Mouse (Mus musculus) E14TG2a.4 (cell line): Measurements from ENCODE around the gene Hap1.
"Not testable (repeated sequence)": the region's sequence is repeated elsewhere in the genome, so short reads cannot be mapped to it uniquely, and the experiment has no call there.

Experiments
- H3K27me3 ChIP-seq: 2 replicates; pipeline ENCODE4 v1.6.1; 2014; ENCODE audit warnings: low read length, control low read depth; ENCODE audit not compliant: insufficient read depth
- H3K36me3 ChIP-seq: 2 replicates; pipeline ENCODE4 v1.6.1; 2014; ENCODE audit warnings: low read length, control low read depth; ENCODE audit not compliant: insufficient read depth
- H3K4me1 ChIP-seq: replicated peaks from 2 replicates; pipeline ENCODE4 v1.6.1; 2014; ENCODE audit warnings: low read depth, low read length, control low read depth
- H3K4me3 ChIP-seq: replicated peaks from 2 replicates; pipeline ENCODE4 v1.5.1; 2014; ENCODE audit warnings: mild to moderate bottlenecking, low read length
- H3K9me3 ChIP-seq: 2 replicates; pipeline ENCODE4 v1.6.1; 2014; ENCODE audit warnings: low read length, control low read depth
- CTCF ChIP-seq: conservative IDR thresholded peaks from 2 replicates; pipeline ENCODE4 v1.5.1; 2014; ENCODE audit warnings: low read length
- NANOG ChIP-seq: IDR thresholded peaks from 2 replicates; pipeline ENCODE4 v1.6.1; 2014; ENCODE audit warnings: borderline replicate concordance, low read length, mixed read lengths
- POU5F1 ChIP-seq: IDR thresholded peaks from 2 replicates; pipeline ENCODE4 v1.6.1; 2014; ENCODE audit warnings: low read length, borderline replicate concordance

The Hap1 gene

GRCm38 (mm10) chr11:100356819-100357211 is 887 bp upstream of the Hap1 start:
- TF ChIP-seq CTCF (no peak), NANOG (no peak), POU5F1 (no peak)
- Histone ChIP-seq H3K4me3 (peak overlapping the region; percentile 95), H3K4me1 (peaks cover 63% of the 10 kb centered on the region), H3K36me3 (peaks cover 30% of the 10 kb centered on the region), H3K27me3 (peaks cover 15% of the 10 kb centered on the region), H3K9me3 (no peaks in the 10 kb centered on the region)

GRCm38 (mm10) chr11:100355151-100355951 is 577 bp downstream of the Hap1 start:
- TF ChIP-seq NANOG (no peak), POU5F1 (no peak), CTCF (no peak)
- peaks cover 41% of the 10 kb centered on the region for H3K36me3 ChIP-seq
- H3K4me3 ChIP-seq = peak overlapping the region; percentile 95
- H3K9me3 ChIP-seq = no peaks in the 10 kb centered on the region
- peaks cover 15% of the 10 kb centered on the region for H3K27me3 ChIP-seq
- H3K4me1 ChIP-seq = peaks cover 70% of the 10 kb centered on the region

DNA sequence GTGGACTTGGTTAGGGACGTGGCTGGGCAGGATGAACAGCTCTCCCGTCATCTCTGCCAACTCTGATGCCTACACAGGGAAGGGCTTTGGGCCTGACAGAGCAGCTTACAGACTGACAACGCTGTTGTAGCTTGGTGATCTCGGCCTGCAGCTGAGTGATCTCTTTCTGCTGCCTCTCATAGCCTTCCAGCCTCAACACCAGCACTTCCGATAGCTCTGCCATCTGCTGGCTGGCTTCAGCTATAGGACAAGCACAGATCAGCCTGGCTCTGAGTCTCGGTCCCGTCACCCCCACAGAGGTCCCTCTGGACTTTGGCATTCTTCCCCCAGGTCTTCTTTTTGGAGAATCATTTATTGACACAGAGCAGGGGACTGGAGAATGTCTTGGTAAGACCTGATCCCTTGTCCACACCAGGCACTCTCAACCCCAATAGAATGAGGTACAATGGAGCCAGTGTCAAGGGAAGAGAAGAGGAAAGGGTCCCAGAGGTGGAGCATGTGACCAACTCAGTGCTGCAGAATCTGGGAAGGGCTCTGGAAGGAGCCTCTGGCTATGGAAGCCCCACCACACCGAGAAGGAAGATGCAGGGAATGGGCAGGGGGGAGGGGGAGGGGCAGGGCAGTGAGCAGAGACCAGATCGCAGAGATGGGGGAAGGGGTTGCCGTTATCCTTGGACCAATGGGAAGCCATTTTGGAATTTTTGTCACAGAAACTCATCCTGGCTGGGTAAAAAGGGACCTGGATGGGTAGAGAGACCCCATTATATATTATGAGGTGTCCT is 3.7 kb downstream of the Hap1 start:
- Histone ChIP-seq H3K36me3 (peaks cover 67% of the 10 kb centered on the region), H3K4me3 (no peak overlapping the region), H3K27me3 (peaks cover 12% of the 10 kb centered on the region), H3K4me1 (peaks cover 77% of the 10 kb centered on the region), H3K9me3 (no peaks in the 10 kb centered on the region)
- TF ChIP-seq CTCF (no peak; the same call in 1 of the 2 replicates), POU5F1 (no peak), NANOG (no peak)

DNA sequence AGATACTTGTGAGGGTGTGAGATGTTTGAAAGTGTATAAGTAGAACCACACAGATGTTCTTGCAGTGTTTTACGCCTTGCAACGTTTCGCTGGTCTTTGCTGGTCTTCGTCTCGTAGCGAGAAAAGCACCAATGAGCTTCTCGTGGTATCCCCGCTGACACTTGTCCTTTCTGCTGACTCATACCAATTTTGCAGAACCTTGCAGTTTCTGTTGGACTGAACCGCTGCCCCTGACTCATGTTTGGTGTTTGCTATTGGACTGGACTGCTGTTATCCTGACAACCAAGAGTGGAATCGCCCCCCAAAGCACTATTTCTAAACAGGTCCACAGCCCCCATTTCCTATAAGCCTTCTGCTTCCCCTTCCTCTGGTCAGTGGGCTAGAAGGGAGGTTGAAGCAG is 11.7 kb downstream of the Hap1 start:
- peaks cover 17% of the 10 kb centered on the region for H3K36me3 ChIP-seq
- no peaks in the 10 kb centered on the region; the same call in 1 of the 2 replicates for H3K9me3 ChIP-seq
- TF ChIP-seq CTCF = no peak
- no peaks in the 10 kb centered on the region for H3K27me3 ChIP-seq
- no peak overlapping the region for H3K4me3 ChIP-seq
- peaks cover 42% of the 10 kb centered on the region for H3K4me1 ChIP-seq

- no peaks in the 10 kb centered on the region for H3K36me3 ChIP-seq
- no peak for TF ChIP-seq NANOG
- H3K4me1 ChIP-seq = peaks cover 14% of the 10 kb centered on the region
- H3K9me3 ChIP-seq = no peaks in the 10 kb centered on the region
- no peak overlapping the region for H3K4me3 ChIP-seq
- H3K27me3 ChIP-seq = peaks cover 25% of the 10 kb centered on the region
These were observed 20.2 kb downstream of the Hap1 start for GRCm38 (mm10) chr11:100335731-100336130.

DNA sequence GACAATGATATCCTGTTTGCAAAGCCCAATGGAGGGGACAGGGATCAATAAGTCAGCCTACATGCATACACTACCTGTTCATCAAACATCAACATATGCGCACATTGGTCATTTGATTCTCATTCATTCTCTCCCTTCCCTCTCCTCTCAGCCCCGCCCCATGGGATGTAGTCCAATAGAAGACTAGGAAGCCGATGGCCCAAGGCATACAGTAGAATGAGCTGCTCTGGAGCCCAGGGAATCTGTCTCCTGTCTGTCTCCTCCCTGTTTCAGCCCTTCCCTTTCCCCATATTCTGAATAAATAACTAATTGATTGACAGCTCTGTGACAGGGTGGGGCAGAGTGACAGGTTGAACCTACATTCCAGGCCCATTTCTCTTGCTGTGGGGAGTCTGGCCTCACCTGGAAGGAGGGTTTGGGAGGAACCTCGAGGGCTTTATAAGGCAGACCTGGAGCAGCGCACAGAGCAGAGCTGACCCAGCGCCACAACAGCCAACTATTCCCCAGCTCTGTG is 21.9 kb downstream of the Hap1 start, which contains the start of gene Gast:
TSS of gene Gast (plus strand) at position 464 of the 514 bp plus-strand sequence.
- no peak for TF ChIP-seq CTCF
- H3K27me3 ChIP-seq = peaks cover 23% of the 10 kb centered on the region
- H3K9me3 ChIP-seq = no peaks in the 10 kb centered on the region
- no peaks in the 10 kb centered on the region for H3K36me3 ChIP-seq
- peaks cover 25% of the 10 kb centered on the region for H3K4me1 ChIP-seq
- no peak within 1 kb of the TSS for H3K4me3 ChIP-seq

DNA sequence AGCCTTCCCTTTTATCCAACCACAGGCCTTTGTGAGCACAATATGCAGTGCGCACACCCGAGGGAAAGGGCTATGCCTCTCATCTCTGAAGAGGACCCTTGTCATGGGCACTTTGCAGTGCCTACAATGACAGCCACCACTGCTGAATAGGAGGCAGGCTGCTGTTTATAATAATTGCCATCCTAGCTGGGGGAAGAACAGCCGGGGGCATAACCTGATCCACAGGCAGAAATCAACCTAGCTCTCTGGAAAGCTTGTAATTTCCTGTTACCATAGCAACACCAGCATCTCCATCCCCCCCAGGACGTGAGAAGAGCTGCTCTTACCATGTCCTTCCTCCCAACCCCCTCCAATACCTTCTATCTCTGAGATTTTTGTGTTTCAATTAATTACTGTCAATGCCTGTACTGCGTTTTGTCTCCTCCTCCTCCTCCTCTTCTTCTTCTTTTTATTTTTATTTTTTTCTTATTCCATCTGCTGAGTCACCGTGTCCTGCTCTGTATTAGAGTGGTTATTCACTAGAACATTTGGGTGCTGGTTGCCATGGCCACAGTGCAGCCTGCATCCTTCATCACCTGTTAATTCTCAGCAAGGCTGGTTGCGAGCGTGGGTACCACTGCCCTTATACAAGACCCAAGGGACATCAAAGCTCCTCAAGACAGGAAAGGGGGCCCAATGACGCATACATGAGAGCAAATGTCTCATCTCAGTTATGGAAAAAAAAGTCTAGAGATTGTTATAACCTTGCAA is 23.0 kb downstream of the Hap1 start:
- H3K27me3 ChIP-seq = peaks cover 12% of the 10 kb centered on the region
- no peak overlapping the region for H3K4me3 ChIP-seq
- TF ChIP-seq POU5F1 (no peak), CTCF (no peak), NANOG (no peak)
- H3K4me1 ChIP-seq = peaks cover 29% of the 10 kb centered on the region
- no peaks in the 10 kb centered on the region for H3K9me3 ChIP-seq
- H3K36me3 ChIP-seq = no peaks in the 10 kb centered on the region

GRCm38 (mm10) chr11:100330816-100331375 is 25.0 kb downstream of the Hap1 start:
- Histone ChIP-seq H3K4me1 (peaks cover 36% of the 10 kb centered on the region), H3K4me3 (peak overlapping the region; percentile 64; the same call in 1 of the 2 replicates)
- H3K9me3 ChIP-seq, H3K36me3 ChIP-seq, H3K27me3 ChIP-seq: not testable (repeated sequence)
